In genomic region chr19:41649394-41649793, GRCm38 (mm10) we compare ENCODE assay signal across 20 mouse cellular contexts.
A peak's percentile ranks its signal among the peaks of the same experiment; 100 is the strongest.
DNase-seq lines count a peak whose midpoint lies in the region; ATAC-seq and TF ChIP-seq lines count a peak whose summit lies in the region.
"Had no signal": no experiment of that assay in that cellular context is flagged by ENCODE, and none has a peak within 500 bp of the region (broad histone marks: within the 10 kb centered on the region; RNA-seq: fewer than 3 reads in every experiment).

No protein-coding gene starts in this region.

- no peak for TF ChIP-seq CTCF in E14TG2a.4 (conservative IDR thresholded peaks at IDR 0.05; ENCODE audit: low read length)

- no peak overlapping the region for H3K4me3 ChIP-seq in forebrain, embryonic 10.5 days
- no peak overlapping the region for H3K4me3 ChIP-seq in forebrain, embryonic 14.5 days (ENCODE audit: low read depth, low read length)
- peak overlapping the region; percentile 38 for H3K4me3 ChIP-seq in megakaryocyte, embryonic 14.5 days (replicated peaks)
- peak overlapping the region; percentile 64 for H3K4me3 ChIP-seq in E14TG2a.4 (replicated peaks; ENCODE audit: low read length)
- H3K4me3 ChIP-seq: forebrain, embryonic 13.5 days; heart, adult 2 months; intestine, embryonic 15.5 days; kidney, embryonic 15.5 days; liver, embryonic 15.5 days had no signal

- no peaks in the 10 kb centered on the region for H3K9me3 ChIP-seq in forebrain, embryonic 10.5 days
- H3K9me3 ChIP-seq in forebrain, embryonic 14.5 days (replicated peaks; ENCODE audit: control insufficient read depth, low read length): no peaks in the 10 kb centered on the region; the same call in 1 of the 2 replicates
- peaks cover 9% of the 10 kb centered on the region for H3K9me3 ChIP-seq in megakaryocyte, embryonic 14.5 days
- peaks cover 3% of the 10 kb centered on the region; the same call in 1 of the 2 replicates for H3K9me3 ChIP-seq in E14TG2a.4 (ENCODE audit: low read length)
- H3K9me3 ChIP-seq: forebrain, embryonic 13.5 days; intestine, embryonic 15.5 days; kidney, embryonic 15.5 days; liver, embryonic 15.5 days had no signal

- WGBS in forebrain, embryonic 10.5 days: 40% methylated on average over 10 of the region's 10 CpGs
- WGBS in forebrain, embryonic 14.5 days: 34% methylated on average over 10 of the region's 10 CpGs

- H3K27ac ChIP-seq in forebrain, embryonic 10.5 days: 0 out of 2 replicates have a peak overlapping the region, but pooled peaks have one; percentile 16
- no peak overlapping the region for H3K27ac ChIP-seq in forebrain, embryonic 14.5 days (ENCODE audit: low read depth, low read length)
- H3K27ac ChIP-seq: forebrain, embryonic 13.5 days; heart, adult 2 months; intestine, embryonic 15.5 days; kidney, embryonic 15.5 days; liver, embryonic 15.5 days had no signal

- H3K27me3 ChIP-seq in forebrain, embryonic 10.5 days (ENCODE audit: poor library complexity, severe bottlenecking): peaks cover 75% of the 10 kb centered on the region
- H3K27me3 ChIP-seq in forebrain, embryonic 14.5 days (replicated peaks; ENCODE audit: control insufficient read depth, insufficient read depth, low read length): no peaks in the 10 kb centered on the region
- peaks cover 77% of the 10 kb centered on the region for H3K27me3 ChIP-seq in megakaryocyte, embryonic 14.5 days (replicated peaks)
- peaks cover 27% of the 10 kb centered on the region for H3K27me3 ChIP-seq in E14TG2a.4 (ENCODE audit: insufficient read depth, low read length)
- H3K27me3 ChIP-seq: intestine, embryonic 15.5 days had no signal

- no peak for DNase-seq in forebrain, embryonic 10.5 days (ENCODE audit: extremely low spot score, low spot score)
- DNase-seq in forebrain, embryonic 14.5 days (ENCODE audit: low spot score): no peak
- DNase-seq in thymus, postnatal 10 days (ENCODE audit: low spot score in 2 of 2): peak; percentile 69 to 74
- DNase-seq in lung, postnatal 36 days: no peak
- no peak for DNase-seq in lung, postnatal 25 days (ENCODE audit: low spot score)
- DNase-seq: adrenal gland, postnatal 14 days; cerebellum, adult 11-12 months; cerebellum, postnatal 25 days; gastrocnemius, postnatal 25 days; heart, adult 2 months; right cerebral cortex, postnatal 14 days; spleen, adult 18-20 months had no signal

- no peak overlapping the region; the same call in 1 of the 2 replicates for H3K9ac ChIP-seq in forebrain, embryonic 14.5 days (ENCODE audit: low read length)
- H3K9ac ChIP-seq: forebrain, embryonic 13.5 days; intestine, embryonic 15.5 days; kidney, embryonic 15.5 days; liver, embryonic 15.5 days had no signal

- ATAC-seq in forebrain, embryonic 14.5 days: no peak
- no peak for ATAC-seq in megakaryocyte, adult 5-6 weeks (ENCODE audit: poor library complexity, severe bottlenecking)
- ATAC-seq: forebrain, embryonic 13.5 days; intestine, embryonic 15.5 days; lung, postnatal 0 days had no signal

- H3K36me3 ChIP-seq in forebrain, embryonic 10.5 days (replicated peaks): no peaks in the 10 kb centered on the region
- 0 out of 2 replicates have a peak, but pooled peaks cover 11% of the 10 kb centered on the region for H3K36me3 ChIP-seq in forebrain, embryonic 14.5 days (ENCODE audit: control insufficient read depth, insufficient read depth, low read length)
- no peaks in the 10 kb centered on the region for H3K36me3 ChIP-seq in megakaryocyte, embryonic 14.5 days (replicated peaks; ENCODE audit: low read length)
- no peaks in the 10 kb centered on the region for H3K36me3 ChIP-seq in E14TG2a.4 (ENCODE audit: insufficient read depth, low read length)
- H3K36me3 ChIP-seq: intestine, embryonic 15.5 days; kidney, embryonic 15.5 days; liver, embryonic 15.5 days had no signal

- H3K4me1 ChIP-seq in forebrain, embryonic 10.5 days: peaks cover 36% of the 10 kb centered on the region
- peaks cover 9% of the 10 kb centered on the region; the same call in 1 of the 2 replicates for H3K4me1 ChIP-seq in forebrain, embryonic 14.5 days (ENCODE audit: control insufficient read depth, insufficient read depth, low read length)
- peaks cover 8% of the 10 kb centered on the region for H3K4me1 ChIP-seq in megakaryocyte, embryonic 14.5 days
- peaks cover 34% of the 10 kb centered on the region for H3K4me1 ChIP-seq in E14TG2a.4 (replicated peaks; ENCODE audit: low read depth, low read length)
- H3K4me1 ChIP-seq: intestine, embryonic 15.5 days; liver, embryonic 15.5 days had no signal

- H3K4me2 ChIP-seq in forebrain, embryonic 14.5 days (ENCODE audit: low read length): no peak overlapping the region
- H3K4me2 ChIP-seq: forebrain, embryonic 13.5 days; intestine, embryonic 15.5 days; kidney, embryonic 15.5 days; liver, embryonic 15.5 days had no signal

Comparison
In these comparisons a context has a peak if more than half of its experiments do, and no peak if none do; other contexts are left out.
1. DNase-seq: peak in thymus, postnatal 10 days (2 of 2); none in forebrain, embryonic 10.5 days (single experiment), forebrain, embryonic 14.5 days (single experiment), lung, postnatal 36 days (single experiment) and lung, postnatal 25 days (single experiment).
2. H3K4me3 ChIP-seq: peak in megakaryocyte, embryonic 14.5 days (single experiment) and E14TG2a.4 (single experiment); none in forebrain, embryonic 10.5 days (single experiment) and forebrain, embryonic 14.5 days (single experiment).